Mouse (Mus musculus): ENCODE results near the gene Gnai2. TPM values are rescaled to one million over a fixed set of nuclear protein-coding genes. Genes with fewer than 3 reads are reported as not detected.
A peak's percentile ranks its signal among the peaks of the same experiment; 100 is the strongest.

Gene Gnai2
- polyA plus RNA-seq, 1 experiment from 2014 or later, result 434 TPM

- Histone ChIP-seq H3K4me3 (ENCODE audit: low read depth, low read length) (no peak overlapping the region), H3K9ac (ENCODE audit: low read length) (no peak overlapping the region), H3K9me3 (ENCODE audit: control insufficient read depth, low read length) (no peaks in the 10 kb centered on the region), H3K36me3 (ENCODE audit: control insufficient read depth, insufficient read depth, low read length) (no peaks in the 10 kb centered on the region), H3K4me1 (ENCODE audit: control insufficient read depth, insufficient read depth, low read length) (peaks cover 18% of the 10 kb centered on the region), H3K4me2 (ENCODE audit: low read depth) (no peak overlapping the region), H3K27ac (ENCODE audit: low read depth, low read length) (no peak overlapping the region), H3K27me3 (ENCODE audit: control insufficient read depth, insufficient read depth, low read length) (peaks cover 11% of the 10 kb centered on the region)
- WGBS, result 80% methylated on average over 8 of the region's 8 CpGs
- ATAC-seq (ENCODE audit: insufficient read depth, low FRiP score, low TSS enrichment) (no peak), DNase-seq (ENCODE audit: low spot score) (no peak)
Observed at GRCm38 (mm10) chr9:107662342-107662741, 27.2 kb upstream of the Gnai2 start.

GRCm38 (mm10) chr9:107660777-107661176, 25.6 kb upstream of the Gnai2 start:
- DNase-seq (ENCODE audit: low spot score) (no peak), ATAC-seq (ENCODE audit: insufficient read depth, low FRiP score, low TSS enrichment) (no peak)
- H3K36me3 ChIP-seq (ENCODE audit: control insufficient read depth, insufficient read depth, low read length), result no peaks in the 10 kb centered on the region
- no peaks in the 10 kb centered on the region for H3K9me3 ChIP-seq (ENCODE audit: control insufficient read depth, low read length)
- no peak overlapping the region for H3K9ac ChIP-seq (ENCODE audit: low read length)
- H3K27ac ChIP-seq (ENCODE audit: low read depth, low read length), result no peak overlapping the region
- 75% methylated on average over 3 of the region's 3 CpGs for WGBS
- peaks cover 4% of the 10 kb centered on the region; the same call in 1 of the 2 replicates for H3K4me1 ChIP-seq (ENCODE audit: control insufficient read depth, insufficient read depth, low read length)
- no peak overlapping the region for H3K4me2 ChIP-seq (ENCODE audit: low read depth)
- peaks cover 3% of the 10 kb centered on the region for H3K27me3 ChIP-seq (ENCODE audit: control insufficient read depth, insufficient read depth, low read length)
- no peak overlapping the region for H3K4me3 ChIP-seq (ENCODE audit: low read depth, low read length)

- Histone ChIP-seq H3K9me3 (ENCODE audit: control insufficient read depth, low read length) (no peaks in the 10 kb centered on the region), H3K4me3 (ENCODE audit: low read depth, low read length) (no peak overlapping the region), H3K36me3 (ENCODE audit: control insufficient read depth, insufficient read depth, low read length) (no peaks in the 10 kb centered on the region), H3K9ac (ENCODE audit: low read length) (no peak overlapping the region), H3K27ac (ENCODE audit: low read depth, low read length) (no peak overlapping the region), H3K4me2 (ENCODE audit: low read depth) (no peak overlapping the region), H3K4me1 (ENCODE audit: control insufficient read depth, insufficient read depth, low read length) (peaks cover 4% of the 10 kb centered on the region; the same call in 1 of the 2 replicates), H3K27me3 (ENCODE audit: control insufficient read depth, insufficient read depth, low read length) (no peaks in the 10 kb centered on the region)
- DNase-seq (ENCODE audit: low spot score) (no peak), ATAC-seq (ENCODE audit: insufficient read depth, low FRiP score, low TSS enrichment) (no peak)
- WGBS, result 93% methylated on average over 3 of the region's 3 CpGs
Observed at GRCm38 (mm10) chr9:107659961-107660360, 24.8 kb upstream of the Gnai2 start.

- H3K4me1 ChIP-seq (ENCODE audit: control insufficient read depth, insufficient read depth, low read length), result peaks cover 4% of the 10 kb centered on the region; the same call in 1 of the 2 replicates
- no peak overlapping the region for H3K4me2 ChIP-seq (ENCODE audit: low read depth)
- ATAC-seq (ENCODE audit: insufficient read depth, low FRiP score, low TSS enrichment) (no peak), DNase-seq (ENCODE audit: low spot score) (no peak)
- no peak overlapping the region for H3K9ac ChIP-seq (ENCODE audit: low read length)
- H3K9me3 ChIP-seq (ENCODE audit: control insufficient read depth, low read length), result no peaks in the 10 kb centered on the region
- no peaks in the 10 kb centered on the region for H3K36me3 ChIP-seq (ENCODE audit: control insufficient read depth, insufficient read depth, low read length)
- no peak overlapping the region for H3K4me3 ChIP-seq (ENCODE audit: low read depth, low read length)
- WGBS, result 86% methylated on average over 10 of the region's 10 CpGs
- H3K27ac ChIP-seq (ENCODE audit: low read depth, low read length), result no peak overlapping the region
- H3K27me3 ChIP-seq (ENCODE audit: control insufficient read depth, insufficient read depth, low read length), result no peaks in the 10 kb centered on the region
Observed at GRCm38 (mm10) chr9:107659551-107659950, 24.4 kb upstream of the Gnai2 start.

GRCm38 (mm10) chr9:107658096-107658495, 22.9 kb upstream of the Gnai2 start:
- no peak overlapping the region for H3K4me3 ChIP-seq (ENCODE audit: low read depth, low read length)
- no peak for DNase-seq (ENCODE audit: low spot score)
- H3K9me3 ChIP-seq (ENCODE audit: control insufficient read depth, low read length), result no peaks in the 10 kb centered on the region
- no peak overlapping the region for H3K9ac ChIP-seq (ENCODE audit: low read length)
- H3K27ac ChIP-seq (ENCODE audit: low read depth, low read length), result no peak overlapping the region
- 86% methylated on average over 6 of the region's 6 CpGs for WGBS
- H3K4me1 ChIP-seq (ENCODE audit: control insufficient read depth, insufficient read depth, low read length), result no peaks in the 10 kb centered on the region; the same call in 1 of the 2 replicates
- no peaks in the 10 kb centered on the region for H3K36me3 ChIP-seq (ENCODE audit: control insufficient read depth, insufficient read depth, low read length)
- no peak overlapping the region for H3K4me2 ChIP-seq (ENCODE audit: low read depth)
- H3K27me3 ChIP-seq (ENCODE audit: control insufficient read depth, insufficient read depth, low read length), result no peaks in the 10 kb centered on the region
- ATAC-seq (ENCODE audit: insufficient read depth, low FRiP score, low TSS enrichment), result no peak

GRCm38 (mm10) chr9:107657144-107657543, 22.0 kb upstream of the Gnai2 start:
- Histone ChIP-seq H3K36me3 (ENCODE audit: control insufficient read depth, insufficient read depth, low read length) (no peaks in the 10 kb centered on the region), H3K4me1 (ENCODE audit: control insufficient read depth, insufficient read depth, low read length) (no peaks in the 10 kb centered on the region), H3K27ac (ENCODE audit: low read depth, low read length) (no peak overlapping the region), H3K27me3 (ENCODE audit: control insufficient read depth, insufficient read depth, low read length) (no peaks in the 10 kb centered on the region), H3K4me3 (ENCODE audit: low read depth, low read length) (no peak overlapping the region), H3K9ac (ENCODE audit: low read length) (no peak overlapping the region), H3K9me3 (ENCODE audit: control insufficient read depth, low read length) (no peaks in the 10 kb centered on the region), H3K4me2 (ENCODE audit: low read depth) (no peak overlapping the region)
- WGBS, result 87% methylated on average over 5 of the region's 5 CpGs
- ATAC-seq (ENCODE audit: insufficient read depth, low FRiP score, low TSS enrichment), result no peak
- DNase-seq (ENCODE audit: low spot score), result no peak

- Histone ChIP-seq H3K36me3 (ENCODE audit: control insufficient read depth, insufficient read depth, low read length) (no peaks in the 10 kb centered on the region), H3K4me2 (ENCODE audit: low read depth) (no peak overlapping the region), H3K9ac (ENCODE audit: low read length) (no peak overlapping the region), H3K9me3 (ENCODE audit: control insufficient read depth, low read length) (no peaks in the 10 kb centered on the region), H3K4me3 (ENCODE audit: low read depth, low read length) (no peak overlapping the region), H3K27me3 (ENCODE audit: control insufficient read depth, insufficient read depth, low read length) (no peaks in the 10 kb centered on the region), H3K27ac (ENCODE audit: low read depth, low read length) (no peak overlapping the region), H3K4me1 (ENCODE audit: control insufficient read depth, insufficient read depth, low read length) (no peaks in the 10 kb centered on the region)
- ATAC-seq (ENCODE audit: insufficient read depth, low FRiP score, low TSS enrichment) (no peak), DNase-seq (ENCODE audit: low spot score) (no peak)
- 87% methylated on average over 3 of the region's 4 CpGs for WGBS
Observed at GRCm38 (mm10) chr9:107654585-107654984, 19.4 kb upstream of the Gnai2 start.

DNA sequence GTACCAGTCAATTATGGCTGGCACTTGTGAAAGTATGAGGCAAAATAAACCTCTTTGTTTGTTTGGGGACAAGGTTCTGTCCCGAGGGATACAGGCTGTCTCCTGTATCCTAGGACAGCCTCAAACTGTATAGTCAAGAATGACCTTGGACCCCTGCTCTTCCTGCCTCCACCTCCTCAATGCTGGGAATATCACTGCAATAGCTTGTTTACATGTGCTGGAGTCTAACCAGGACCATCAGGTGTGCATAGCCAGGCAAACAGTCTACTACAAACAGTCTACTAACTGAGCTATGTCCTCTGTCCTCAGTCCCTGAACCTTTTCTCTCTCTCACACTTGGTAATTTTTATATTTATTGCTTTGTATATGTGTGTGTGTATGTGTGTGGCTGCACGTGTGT, 18.3 kb upstream of the Gnai2 start:
- H3K4me3 ChIP-seq (ENCODE audit: low read depth, low read length), result no peak overlapping the region
- no peak overlapping the region for H3K4me2 ChIP-seq (ENCODE audit: low read depth)
- no peaks in the 10 kb centered on the region for H3K9me3 ChIP-seq (ENCODE audit: control insufficient read depth, low read length)
- WGBS, result 85% methylated on average over 2 of the region's 2 CpGs
- no peaks in the 10 kb centered on the region for H3K27me3 ChIP-seq (ENCODE audit: control insufficient read depth, insufficient read depth, low read length)
- H3K27ac ChIP-seq (ENCODE audit: low read depth, low read length), result no peak overlapping the region
- DNase-seq (ENCODE audit: low spot score) (no peak), ATAC-seq (ENCODE audit: insufficient read depth, low FRiP score, low TSS enrichment) (no peak)
- no peak overlapping the region for H3K9ac ChIP-seq (ENCODE audit: low read length)
- no peaks in the 10 kb centered on the region for H3K4me1 ChIP-seq (ENCODE audit: control insufficient read depth, insufficient read depth, low read length)
- H3K36me3 ChIP-seq (ENCODE audit: control insufficient read depth, insufficient read depth, low read length), result no peaks in the 10 kb centered on the region

GRCm38 (mm10) chr9:107650708-107651481, 15.7 kb upstream of the Gnai2 start:
- 54% methylated on average over 12 of the region's 12 CpGs for WGBS
- Histone ChIP-seq H3K4me1 (ENCODE audit: control insufficient read depth, insufficient read depth, low read length) (no peaks in the 10 kb centered on the region), H3K9ac (ENCODE audit: low read length) (no peak overlapping the region), H3K4me3 (ENCODE audit: low read depth, low read length) (no peak overlapping the region), H3K27me3 (ENCODE audit: control insufficient read depth, insufficient read depth, low read length) (no peaks in the 10 kb centered on the region), H3K9me3 (ENCODE audit: control insufficient read depth, low read length) (no peaks in the 10 kb centered on the region), H3K4me2 (ENCODE audit: low read depth) (no peak overlapping the region), H3K36me3 (ENCODE audit: control insufficient read depth, insufficient read depth, low read length) (no peaks in the 10 kb centered on the region), H3K27ac (ENCODE audit: low read depth, low read length) (0 out of 2 replicates have a peak overlapping the region, but pooled peaks have one; percentile 14)
- ATAC-seq (ENCODE audit: insufficient read depth, low FRiP score, low TSS enrichment) (peak; percentile 31; the same call in 1 of the 2 replicates), DNase-seq (ENCODE audit: low spot score) (peak; percentile 24)
